Mouse (Mus musculus): Measurements from ENCODE around the gene Tenm2.

- TF ChIP-seq POLR2A (IDR thresholded peaks at IDR 0.05; ENCODE audit: low read depth, low read length) (no peak), CTCF (conservative IDR thresholded peaks at IDR 0.05; ENCODE audit: insufficient read depth, insufficient read length, low read depth, low read length) (peak; percentile 59)
Measured at GRCm38 (mm10) chr11:36490085-36490484, 745.7 kb downstream of the Tenm2 start.

Measured in kidney, adult 2 months (tissue).